Mouse (Mus musculus) megakaryocyte, embryonic 14.5 days (primary cell): ENCODE results near the gene Epha2.

Source experiments
- FLI1 ChIP-seq: IDR thresholded peaks from 2 replicates; pipeline ENCODE4 v1.6.1; 2012; ENCODE audit warnings: low read length, inconsistent platforms, mixed read lengths
- GATA1 ChIP-seq: IDR thresholded peaks from 3 replicates; pipeline ENCODE4 v1.6.1; 2012; ENCODE audit warnings: mixed read lengths, low read length, inconsistent platforms, borderline replicate concordance

GRCm38 (mm10) chr4:141300196-141300595 lies 844 bp upstream of the Epha2 start:
- TF ChIP-seq GATA1, result no peak
- no peak for TF ChIP-seq FLI1
